Mouse (Mus musculus) liver, postnatal 0 days (tissue): Measurements from ENCODE around the gene Acsm1. TPM values are rescaled to one million over a fixed set of nuclear protein-coding genes. Genes with fewer than 3 reads are reported as not detected.

ENCODE experiments used
- ATAC-seq: fragments of 200-750 bp; cut with Nextera tagmentation; 2 replicates; pipeline ENCODE4 v1.8.0; 2017; ENCODE audit warnings: mild to moderate bottlenecking, moderate library complexity
- DNase-seq: peaks from one replicate; pipeline ENCODE4 v3.0.0-alpha.2; 2016
- H3K27ac ChIP-seq: fragments of 300-500 bp; sonication (generic); 2 replicates; pipeline ENCODE4 v1.5.1; 2014; ENCODE audit warnings: antibody characterized with exemption, moderate library complexity, mild to moderate bottlenecking, low read depth
- H3K27me3 ChIP-seq: fragments of 300-500 bp; sonication (generic); 2 replicates; pipeline ENCODE4 v1.6.1; 2014; ENCODE audit warnings: low read length, control low read depth, mixed read lengths; ENCODE audit not compliant: insufficient read depth
- H3K36me3 ChIP-seq: fragments of 300-500 bp; sonication (generic); replicated peaks from 2 replicates; pipeline ENCODE4 v1.6.1; 2014; ENCODE audit warnings: mild to moderate bottlenecking, control low read depth, low read length, moderate library complexity, mixed read lengths; ENCODE audit not compliant: insufficient read depth
- H3K4me1 ChIP-seq: fragments of 300-500 bp; sonication (generic); 2 replicates; pipeline ENCODE4 v1.6.1; 2014; ENCODE audit warnings: antibody characterized with exemption, mild to moderate bottlenecking, control low read depth; ENCODE audit not compliant: insufficient read depth
- H3K4me2 ChIP-seq: fragments of 300-500 bp; sonication (generic); 2 replicates; pipeline ENCODE4 v1.6.1; 2014; ENCODE audit warnings: low read depth, mild to moderate bottlenecking, low read length, moderate library complexity, mixed read lengths
- H3K4me3 ChIP-seq: fragments of 300-500 bp; sonication (generic); 2 replicates; pipeline ENCODE4 v1.5.1; 2014; ENCODE audit warnings: low read depth, low read length
- H3K9ac ChIP-seq: fragments of 300-500 bp; sonication (generic); replicated peaks from 2 replicates; pipeline ENCODE4 v1.6.1; 2014; ENCODE audit warnings: mild to moderate bottlenecking, moderate library complexity
- H3K9me3 ChIP-seq: fragments of 300-500 bp; sonication (generic); 2 replicates; pipeline ENCODE4 v1.6.1; 2016; ENCODE audit warnings: mild to moderate bottlenecking, control low read depth, low read length, mixed read lengths
- CTCF ChIP-seq: sonication (generic); IDR thresholded peaks from 2 replicates; pipeline ENCODE4 v1.5.1; 2016; ENCODE audit warnings: antibody characterized with exemption, low read depth
- EP300 ChIP-seq: IDR thresholded peaks from 2 replicates; pipeline ENCODE4 v1.6.1; 2016; ENCODE audit warnings: antibody characterized with exemption, low read depth, mild to moderate bottlenecking
- WGBS: fragments of 180-500 bp; shearing (Covaris S2); extraction: QIAGEN DNeasy Blood & Tissue Kit; methylation state at CpG from one replicate; pipeline ENCODE4 v1.1.7; 2014; ENCODE audit not compliant: insufficient replicate concordance; 5-methylcytosine and 5-hydroxymethylcytosine counted together
- polyA plus RNA-seq: library from polyadenylated mRNA; unstranded; fragments of >200 nt; fragmentation: Nextera tagmentation; extraction: Ambion mirVana; gene quantifications from 2 replicates; pipeline ENCODE4 v1.2.1, GENCODE M21; 2015

Acsm1 gene
- polyA plus RNA-seq, 1 experiment from 2014 or later: 74.6 TPM

DNA sequence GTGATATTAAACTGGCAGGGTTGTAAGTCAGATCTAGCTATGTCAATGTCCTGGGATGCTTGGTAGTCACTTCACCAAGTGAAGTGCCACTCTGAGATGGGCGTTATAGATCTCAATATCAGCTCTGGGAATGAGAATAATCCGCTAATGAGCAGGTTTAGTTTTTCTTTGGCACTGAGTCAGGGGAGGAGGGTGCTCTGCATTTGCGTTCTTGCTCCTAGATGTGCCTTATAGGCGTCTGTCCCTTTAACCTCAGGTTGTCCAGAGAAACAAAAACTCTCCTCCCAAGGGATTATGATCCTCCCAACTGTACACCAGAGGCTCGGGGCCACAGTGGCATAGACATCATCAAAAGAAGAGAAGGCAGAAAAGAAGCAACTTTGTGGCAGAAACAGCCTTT is 82.9 kb downstream of the Acsm1 start, which contains the start of gene Acsm4:
Acsm4 (plus strand) TSS at position 301 of the 400 bp plus-strand sequence.
- no peak within 1 kb of the TSS for H3K9ac ChIP-seq
- TF ChIP-seq EP300 (no peak), CTCF (no peak)
- H3K27me3 ChIP-seq: no peaks in the 10 kb centered on the region
- H3K4me1 ChIP-seq: no peaks in the 10 kb centered on the region
- DNase-seq (no peak), ATAC-seq (no peak)
- no peaks in the 10 kb centered on the region for H3K36me3 ChIP-seq
- 60% methylated on average over 5 of the region's 5 CpGs for WGBS
- no peak within 1 kb of the TSS for H3K4me2 ChIP-seq
- H3K9me3 ChIP-seq: no peaks in the 10 kb centered on the region
- H3K4me3 ChIP-seq: no peak within 1 kb of the TSS
- no peak within 1 kb of the TSS for H3K27ac ChIP-seq

GRCm38 (mm10) chr7:119692302-119692701 is 85.5 kb downstream of the Acsm1 start:
- WGBS: 78% methylated on average over 4 of the region's 4 CpGs
- Histone ChIP-seq H3K27ac (no peak overlapping the region), H3K4me1 (no peaks in the 10 kb centered on the region), H3K4me3 (no peak overlapping the region), H3K27me3 (no peaks in the 10 kb centered on the region), H3K9ac (no peak overlapping the region), H3K36me3 (no peaks in the 10 kb centered on the region), H3K9me3 (no peaks in the 10 kb centered on the region), H3K4me2 (no peak overlapping the region)
- DNase-seq: no peak
- TF ChIP-seq EP300 (no peak), CTCF (no peak)
- ATAC-seq: no peak

DNA sequence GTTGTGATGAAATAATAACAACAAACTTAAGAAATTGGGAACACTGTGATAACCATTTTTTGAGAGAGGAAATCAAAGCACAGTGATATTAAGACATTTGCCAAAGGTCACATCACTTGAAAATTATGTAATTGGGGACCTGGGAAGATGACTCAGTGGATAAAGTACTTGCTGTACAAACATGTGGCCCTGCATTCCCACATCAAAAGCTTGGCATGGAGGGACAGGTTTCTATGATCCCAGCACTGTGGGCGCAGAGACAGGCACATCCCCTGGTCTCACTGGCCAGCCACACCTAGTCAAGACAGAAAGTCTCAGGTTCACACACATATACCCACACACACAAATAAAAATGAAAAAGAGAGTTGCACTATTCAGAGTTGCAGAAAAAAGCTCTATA is 88.1 kb downstream of the Acsm1 start:
- 75% methylated on average over 1 of the region's 1 CpGs for WGBS
- Histone ChIP-seq H3K4me1 (no peaks in the 10 kb centered on the region), H3K27ac (no peak overlapping the region), H3K27me3 (no peaks in the 10 kb centered on the region), H3K4me2 (no peak overlapping the region), H3K9me3 (no peaks in the 10 kb centered on the region), H3K4me3 (no peak overlapping the region), H3K9ac (no peak overlapping the region), H3K36me3 (no peaks in the 10 kb centered on the region)
- TF ChIP-seq CTCF (no peak), EP300 (no peak)
- DNase-seq (no peak), ATAC-seq (no peak)

Other genes starting within 250 kb of the Acsm1 start
- gene Gp2, start 147.7 kb upstream of the Acsm1 start, polyA plus RNA-seq: 0.17 TPM in 1 of 2 replicates, not detected in the other
- not detected in 2 replicates for gene Umod, start 127.7 kb upstream of the Acsm1 start, polyA plus RNA-seq
- 2.2 and 2.5 TPM in 2 replicates for gene Acsm5, start 87.6 kb upstream of the Acsm1 start, polyA plus RNA-seq
- 0.06 and 0.14 TPM in 2 replicates for gene Pdilt, start 83.5 kb upstream of the Acsm1 start, polyA plus RNA-seq
- 0.15 TPM in 1 of 2 replicates, not detected in the other for gene Acsm2, start 52.7 kb upstream of the Acsm1 start, polyA plus RNA-seq
- gene Acsm4, start 83.0 kb downstream of the Acsm1 start, polyA plus RNA-seq: not detected in 2 replicates
- gene Thumpd1, start 113.8 kb downstream of the Acsm1 start, polyA plus RNA-seq: 18.2 and 19.3 TPM in 2 replicates
- gene Acsm3, start 153.9 kb downstream of the Acsm1 start, polyA plus RNA-seq: 21.7 and 23.3 TPM in 2 replicates
- gene Rexo5, start 187.0 kb downstream of the Acsm1 start, polyA plus RNA-seq: 3.1 and 5.1 TPM in 2 replicates
- gene Eri2, start 187.0 kb downstream of the Acsm1 start, polyA plus RNA-seq: 5.2 and 6.5 TPM in 2 replicates